Mouse (Mus musculus): Measurements from ENCODE around the gene Tubb4b.

DNA sequence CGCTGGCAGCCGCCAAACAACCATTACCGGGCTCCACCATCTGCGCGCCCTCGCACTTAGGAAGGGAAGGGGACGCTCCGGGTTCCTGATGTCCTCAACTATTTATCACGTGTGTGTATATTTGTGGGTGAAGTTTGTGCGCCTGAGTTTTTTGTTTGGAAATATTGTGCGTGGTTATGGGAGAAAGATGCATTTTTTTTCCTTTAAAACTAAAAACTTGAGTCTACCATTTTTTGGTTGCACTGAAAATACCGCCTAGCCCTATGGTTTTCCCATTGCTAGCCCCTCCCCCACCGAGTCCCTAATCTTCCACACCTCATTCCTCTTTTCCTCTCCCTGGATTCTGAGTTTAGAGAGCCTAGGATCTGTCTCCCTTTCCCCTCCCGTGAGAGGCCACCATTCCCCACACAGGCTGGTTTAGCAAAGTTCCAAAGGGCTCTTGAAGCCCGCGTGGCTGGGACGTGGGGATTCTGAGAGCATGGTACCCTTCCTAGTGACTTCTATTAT is 42.6 kb downstream of the Tubb4b start:
- TF ChIP-seq CTCF (IDR thresholded peaks at IDR 0.05; ENCODE audit: low read depth, low read length) (no peak), POLR2A (IDR thresholded peaks at IDR 0.05; ENCODE audit: extremely low read depth, insufficient read depth, low read length) (no peak)

All from liver, adult 2 months (tissue).